In genomic region chr10:76329093-76329492, GRCm38 (mm10) we compare ENCODE assay signal across 17 mouse cellular contexts.
"Had no signal": no experiment of that assay in that cellular context is flagged by ENCODE, and none has a peak within 500 bp of the region (broad histone marks: within the 10 kb centered on the region; RNA-seq: fewer than 3 reads in every experiment).

No protein-coding gene starts in this region.

- H3K4me1 ChIP-seq: limb, embryonic 12.5 days; stomach, embryonic 15.5 days had no signal

- H3K9me3 ChIP-seq: limb, embryonic 12.5 days; midbrain, embryonic 12.5 days; neural tube, embryonic 13.5 days; stomach, embryonic 15.5 days had no signal

- ATAC-seq: intestine, embryonic 16.5 days; midbrain, embryonic 16.5 days had no signal

- H3K27ac ChIP-seq: kidney, postnatal 0 days; limb, embryonic 12.5 days; midbrain, embryonic 12.5 days; neural tube, embryonic 13.5 days; stomach, embryonic 15.5 days had no signal

- H3K4me3 ChIP-seq: limb, embryonic 12.5 days; midbrain, embryonic 12.5 days; myocyte; neural tube, embryonic 13.5 days; stomach, embryonic 15.5 days had no signal

- H3K27me3 ChIP-seq: limb, embryonic 12.5 days; midbrain, embryonic 12.5 days; neural tube, embryonic 13.5 days; stomach, embryonic 15.5 days had no signal

- H3K36me3 ChIP-seq: neural tube, embryonic 13.5 days; stomach, embryonic 15.5 days had no signal

- DNase-seq: kidney, adult 2 months; kidney, postnatal 25 days; lung, postnatal 14 days; lung, postnatal 4 days; retina, postnatal 1 day; right cerebral cortex, postnatal 25 days; spleen, adult 18-20 months; thymus, adult 18-20 months; thymus, postnatal 36 days had no signal

- H3K4me2 ChIP-seq: limb, embryonic 12.5 days; midbrain, embryonic 12.5 days; neural tube, embryonic 13.5 days; stomach, embryonic 15.5 days had no signal

- H3K9ac ChIP-seq: limb, embryonic 12.5 days; midbrain, embryonic 12.5 days; neural tube, embryonic 13.5 days; stomach, embryonic 15.5 days had no signal
